Mouse (Mus musculus) midbrain, embryonic 15.5 days (tissue): ENCODE data around the gene Afmid. TPM values are rescaled to one million over a fixed set of nuclear protein-coding genes. Genes with fewer than 3 reads are reported as not detected.

Experiments used
- ATAC-seq: fragments of 200-750 bp; cut with Nextera tagmentation; replicated peaks from 2 replicates; pipeline ENCODE4 v1.8.0; 2017; ENCODE audit warnings: moderate TSS enrichment
- H3K27ac ChIP-seq: fragments of 300-500 bp; sonication (generic); 2 replicates; pipeline ENCODE4 v1.5.1; 2015; ENCODE audit warnings: mild to moderate bottlenecking, inconsistent platforms
- H3K27me3 ChIP-seq: fragments of 300-500 bp; sonication (generic); replicated peaks from 2 replicates; pipeline ENCODE4 v1.6.1; 2015; ENCODE audit warnings: inconsistent platforms
- H3K36me3 ChIP-seq: fragments of 300-500 bp; sonication (generic); replicated peaks from 2 replicates; pipeline ENCODE4 v1.6.1; 2015; ENCODE audit warnings: inconsistent platforms
- H3K4me1 ChIP-seq: fragments of 300-500 bp; sonication (generic); 2 replicates; pipeline ENCODE4 v1.6.1; 2015; ENCODE audit warnings: inconsistent platforms
- H3K4me2 ChIP-seq: fragments of 300-500 bp; sonication (generic); 2 replicates; pipeline ENCODE4 v1.6.1; 2015; ENCODE audit warnings: inconsistent platforms, mild to moderate bottlenecking, moderate library complexity
- H3K4me3 ChIP-seq: fragments of 300-500 bp; sonication (generic); 2 replicates; pipeline ENCODE4 v1.5.1; 2015; ENCODE audit warnings: mild to moderate bottlenecking, inconsistent platforms
- H3K9ac ChIP-seq: fragments of 300-500 bp; sonication (generic); 2 replicates; pipeline ENCODE4 v1.6.1; 2015; ENCODE audit warnings: mild to moderate bottlenecking, inconsistent platforms
- H3K9me3 ChIP-seq: fragments of 300-500 bp; sonication (generic); 2 replicates; pipeline ENCODE4 v1.6.1; 2016; ENCODE audit warnings: inconsistent platforms
- WGBS: fragments of 180-500 bp; shearing (Covaris S2); methylation state at CpG from one replicate; pipeline ENCODE4 v1.1.7; 2015; ENCODE audit warnings: mixed read lengths; 5-methylcytosine and 5-hydroxymethylcytosine counted together
- polyA plus RNA-seq: library from polyadenylated mRNA; unstranded; fragments of >200 nt; fragmentation: Nextera tagmentation; extraction: Ambion mirVana; gene quantifications from 2 replicates; pipeline ENCODE4 v1.2.1, GENCODE M21; 2015

Afmid gene
- polyA plus RNA-seq, 1 experiment from 2014 or later = 4.9 TPM

DNA sequence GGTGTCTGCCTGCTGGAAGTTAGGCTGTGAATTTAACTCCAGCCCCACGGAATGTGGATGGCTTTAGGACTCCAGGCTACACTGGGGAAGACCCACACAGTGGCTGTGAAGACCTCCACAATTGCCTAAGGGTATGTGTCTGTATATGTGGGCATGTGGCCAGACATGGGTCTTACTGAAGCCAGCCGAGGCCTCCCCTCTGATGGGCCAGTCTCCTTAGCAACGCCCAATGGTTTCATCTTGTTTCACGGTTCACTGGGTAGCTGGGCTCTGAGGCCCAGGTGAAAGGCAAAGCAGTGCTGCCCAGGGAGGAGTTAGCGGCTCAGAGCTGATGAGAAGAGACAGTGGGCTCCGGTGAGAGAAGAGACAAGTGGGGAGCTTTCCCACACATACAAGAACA, 40.3 kb downstream of the Afmid start:
- Histone ChIP-seq H3K4me2 (no peak overlapping the region), H3K4me3 (no peak overlapping the region), H3K9me3 (no peaks in the 10 kb centered on the region), H3K4me1 (peaks cover 17% of the 10 kb centered on the region), H3K36me3 (no peaks in the 10 kb centered on the region), H3K27ac (peak overlapping the region; percentile 8; the same call in 1 of the 2 replicates), H3K27me3 (peaks cover 16% of the 10 kb centered on the region), H3K9ac (no peak overlapping the region)
- no peak for ATAC-seq
- WGBS = 16% methylated on average over 6 of the region's 6 CpGs

DNA sequence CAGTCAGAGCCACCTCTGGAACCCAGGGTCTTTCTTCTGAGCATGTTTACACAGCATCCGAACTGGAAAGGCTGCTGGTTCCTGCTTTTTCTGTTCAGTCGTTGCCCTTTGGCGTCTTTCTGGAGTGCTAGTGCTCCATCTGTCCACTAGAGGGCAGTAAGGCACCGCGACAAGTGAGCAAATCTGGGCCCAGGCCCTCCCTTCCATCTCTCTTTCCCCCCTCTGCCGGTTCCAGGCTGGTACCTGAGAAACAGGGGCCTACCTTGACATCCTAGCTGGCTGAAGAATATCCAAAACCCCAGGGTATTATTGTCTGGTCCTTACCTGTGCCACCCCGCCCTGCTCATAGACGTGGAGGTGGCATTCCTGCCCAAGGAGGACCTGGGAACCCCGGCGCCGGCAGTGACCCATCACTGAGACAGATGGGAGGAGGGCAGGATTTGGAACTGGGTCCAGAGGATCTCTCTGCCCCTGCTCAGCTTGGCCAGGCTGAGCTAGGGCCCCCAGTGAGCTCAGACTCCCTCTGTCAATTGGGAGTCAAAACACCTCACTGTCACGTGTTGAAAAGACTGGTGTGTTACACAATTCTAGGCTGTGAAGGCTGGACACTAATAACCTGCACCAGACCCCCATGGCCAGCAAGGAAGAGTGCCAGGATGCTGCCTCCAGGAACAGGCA, 45.1 kb downstream of the Afmid start:
- no peaks in the 10 kb centered on the region for H3K9me3 ChIP-seq

DNA sequence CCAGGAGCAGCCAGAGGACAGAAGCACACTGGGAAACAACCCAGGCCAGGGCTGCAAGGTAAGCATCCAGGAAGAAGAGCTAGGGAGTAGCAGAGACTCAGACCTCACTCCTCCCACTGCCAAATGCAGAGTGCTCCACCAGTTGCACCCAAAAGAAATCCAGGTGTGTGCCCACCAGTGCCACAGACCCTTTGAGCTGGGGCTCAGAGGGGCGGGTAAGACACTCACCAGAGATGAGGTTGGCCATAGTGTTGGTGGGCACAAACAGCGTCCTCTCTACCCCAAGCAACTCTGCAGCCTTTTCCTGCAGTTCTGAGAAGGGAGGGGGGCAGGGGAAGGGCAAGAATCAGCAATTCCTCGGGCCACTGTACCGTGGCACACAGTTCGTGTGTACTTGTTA, 45.7 kb downstream of the Afmid start:
- H3K27me3 ChIP-seq = no peaks in the 10 kb centered on the region
- ATAC-seq = no peak
- WGBS = 75% methylated on average over 5 of the region's 5 CpGs

More for the DNA sequence above, 45.1 kb downstream of the Afmid start:
- 34% methylated on average over 12 of the region's 12 CpGs for whole genome bisulfite sequencing
- Histone ChIP-seq H3K27me3 (no peaks in the 10 kb centered on the region), H3K4me3 (no peak overlapping the region), H3K9ac (0 out of 2 replicates have a peak overlapping the region, but pooled peaks have one; percentile 24), H3K4me2 (no peak overlapping the region), H3K4me1 (peaks cover 25% of the 10 kb centered on the region), H3K36me3 (no peaks in the 10 kb centered on the region), H3K27ac (no peak overlapping the region)
- peak; percentile 33; the same call in 1 of the 2 replicates for ATAC-seq

DNA sequence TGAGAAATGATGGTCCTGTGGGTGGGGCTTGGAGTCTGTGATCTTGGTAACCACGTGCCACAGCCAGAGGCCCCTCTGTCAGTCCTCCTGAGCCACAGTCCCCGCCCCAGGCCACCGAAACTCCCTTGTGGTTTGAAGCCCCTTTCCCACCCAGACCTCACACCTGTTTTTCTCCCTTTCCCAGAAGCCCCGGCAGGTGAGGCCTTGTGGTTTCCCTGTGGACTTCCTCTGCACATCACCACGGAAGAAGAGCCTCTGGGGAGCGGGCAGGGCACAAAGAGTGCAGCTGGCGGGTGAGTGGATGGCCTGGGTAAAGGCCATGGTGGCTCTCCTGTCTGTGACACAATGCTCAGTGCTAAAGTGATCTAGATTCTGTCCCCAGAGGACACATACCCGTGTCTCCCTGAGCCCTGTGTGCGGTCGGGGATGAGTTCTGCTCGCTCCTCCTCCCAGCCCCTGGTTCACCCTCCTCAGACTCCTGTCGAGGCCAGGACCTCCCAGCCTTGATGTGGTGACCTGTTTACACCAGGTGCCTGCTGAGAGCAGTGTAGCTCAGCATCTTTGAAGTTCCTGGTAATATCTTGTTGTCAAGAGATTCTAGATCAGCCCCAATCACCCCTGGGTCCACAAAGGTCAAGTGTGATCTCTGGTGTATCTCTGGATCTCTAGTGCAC, 46.3 kb downstream of the Afmid start:
- no peak overlapping the region for H3K27ac ChIP-seq
- H3K36me3 ChIP-seq = no peaks in the 10 kb centered on the region
- H3K27me3 ChIP-seq = no peaks in the 10 kb centered on the region
- H3K9me3 ChIP-seq = no peaks in the 10 kb centered on the region
- no peak overlapping the region for H3K4me3 ChIP-seq
- H3K9ac ChIP-seq = no peak overlapping the region
- H3K4me1 ChIP-seq = peaks cover 18% of the 10 kb centered on the region
- ATAC-seq = no peak
- peak overlapping the region; percentile 74 for H3K4me2 ChIP-seq
- 65% methylated on average over 12 of the region's 12 CpGs for WGBS

More for the DNA sequence above, 45.7 kb downstream of the Afmid start:
- H3K4me3 ChIP-seq = no peak overlapping the region
- no peaks in the 10 kb centered on the region for H3K36me3 ChIP-seq
- no peak overlapping the region for H3K27ac ChIP-seq
- H3K4me2 ChIP-seq = no peak overlapping the region
- no peaks in the 10 kb centered on the region for H3K9me3 ChIP-seq
- peaks cover 19% of the 10 kb centered on the region for H3K4me1 ChIP-seq
- H3K9ac ChIP-seq = no peak overlapping the region

DNA sequence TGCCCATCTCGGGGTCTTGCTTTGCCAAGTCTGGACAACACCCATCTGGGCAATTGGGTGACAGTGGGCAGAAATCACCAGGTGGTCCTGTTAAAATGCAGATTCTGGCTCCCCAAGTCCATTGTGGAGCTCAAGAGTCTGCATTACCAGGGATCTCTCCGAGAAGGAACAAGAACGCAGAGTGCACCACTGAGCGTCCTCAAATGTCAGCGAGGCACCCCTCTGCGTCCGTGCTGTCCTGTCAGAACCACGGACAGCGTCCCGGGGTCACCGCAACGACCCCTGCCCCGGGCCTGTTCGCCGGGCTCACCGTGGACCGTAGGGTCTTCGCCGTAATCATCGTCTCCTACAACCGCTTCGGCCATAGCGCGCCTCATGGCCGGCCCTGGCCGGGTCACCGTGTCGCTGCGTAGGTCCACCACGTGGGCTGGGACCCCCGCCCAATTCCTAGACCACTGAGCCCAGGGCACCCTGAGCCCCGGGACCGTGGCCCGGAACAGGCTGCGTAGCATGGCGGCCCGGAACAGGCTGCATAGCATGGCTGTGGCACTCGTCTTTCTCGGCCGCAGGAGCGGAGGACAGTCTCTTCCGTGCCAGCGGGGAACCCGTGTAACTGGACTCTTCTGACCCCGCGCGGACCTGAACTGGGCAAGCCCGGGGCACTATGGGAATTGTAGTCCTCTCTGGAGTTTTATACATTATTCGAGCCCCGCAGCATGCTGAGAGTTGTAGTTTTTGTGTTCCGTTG, 47.3 kb downstream of the Afmid start, which contains the start of gene Tha1:
TSS of gene Tha1 (minus strand) at position 621 of the 748 bp plus-strand sequence.
- peak within 1 kb of the TSS; percentile 64 for H3K9ac ChIP-seq
- H3K27ac ChIP-seq = no peak within 1 kb of the TSS; the same call in 1 of the 2 replicates
- no peaks in the 10 kb centered on the region for H3K36me3 ChIP-seq
- peak; percentile 80 for ATAC-seq
- no peaks in the 10 kb centered on the region for H3K27me3 ChIP-seq
- 2% methylated on average over 51 of the region's 51 CpGs for WGBS
- peak within 1 kb of the TSS; percentile 56 for H3K4me3 ChIP-seq
- H3K4me1 ChIP-seq = peaks cover 21% of the 10 kb centered on the region
- no peaks in the 10 kb centered on the region for H3K9me3 ChIP-seq
- peak within 1 kb of the TSS; percentile 74 for H3K4me2 ChIP-seq

DNA sequence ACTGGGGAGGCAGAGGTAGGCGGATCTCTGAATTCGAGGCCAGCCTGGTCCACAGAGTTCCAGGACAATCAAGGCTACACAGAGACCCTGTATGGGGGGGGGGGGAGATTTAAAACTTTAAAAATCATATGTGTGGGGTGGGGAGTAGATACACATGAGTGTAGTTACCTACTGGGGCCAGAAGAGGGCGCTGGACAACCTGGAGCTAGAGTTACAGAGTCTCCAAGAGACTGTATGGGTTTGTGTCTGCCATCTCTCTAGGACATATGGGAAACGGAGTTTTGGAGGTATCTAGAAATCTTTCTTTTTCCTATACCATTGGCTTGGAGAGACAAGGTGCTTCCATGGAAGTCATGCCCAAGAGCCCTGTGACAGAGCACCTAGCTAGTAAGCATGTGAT, 48.7 kb downstream of the Afmid start:
- 54% methylated on average over 4 of the region's 4 CpGs for WGBS
- H3K27me3 ChIP-seq = no peaks in the 10 kb centered on the region
- no peak overlapping the region for H3K4me2 ChIP-seq

DNA sequence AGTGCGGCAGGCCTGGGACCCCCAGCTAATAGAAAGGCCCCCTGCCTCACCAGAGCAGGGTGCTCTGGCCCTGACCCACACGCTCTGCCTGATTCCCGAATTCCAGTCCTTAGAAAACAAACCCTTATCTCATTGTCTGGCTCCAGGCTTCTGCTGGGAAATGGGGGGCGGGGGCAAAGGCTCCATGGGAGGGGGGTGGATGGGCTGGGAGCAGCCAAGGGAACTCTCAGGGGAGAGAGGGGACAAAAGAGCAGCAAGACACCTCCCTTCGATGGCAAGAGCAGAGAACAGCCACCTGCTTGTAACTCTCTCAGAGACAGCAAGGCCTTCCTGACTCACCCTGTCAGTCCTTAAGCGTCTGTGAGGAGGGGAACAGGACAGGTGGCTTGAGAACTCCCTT, 50.0 kb downstream of the Afmid start:
- Histone ChIP-seq H3K4me2 (no peak overlapping the region), H3K4me1 (peaks cover 28% of the 10 kb centered on the region), H3K27ac (no peak overlapping the region), H3K9me3 (no peaks in the 10 kb centered on the region), H3K36me3 (no peaks in the 10 kb centered on the region), H3K9ac (no peak overlapping the region), H3K27me3 (no peaks in the 10 kb centered on the region), H3K4me3 (no peak overlapping the region)
- ATAC-seq = no peak
- 14% methylated on average over 6 of the region's 6 CpGs for WGBS

More for the DNA sequence above, 48.7 kb downstream of the Afmid start:
- no peak overlapping the region for H3K27ac ChIP-seq
- peaks cover 32% of the 10 kb centered on the region for H3K4me1 ChIP-seq
- no peaks in the 10 kb centered on the region for H3K36me3 ChIP-seq
- no peak overlapping the region for H3K4me3 ChIP-seq
- H3K9me3 ChIP-seq = no peaks in the 10 kb centered on the region
- ATAC-seq = no peak
- H3K9ac ChIP-seq = no peak overlapping the region

DNA sequence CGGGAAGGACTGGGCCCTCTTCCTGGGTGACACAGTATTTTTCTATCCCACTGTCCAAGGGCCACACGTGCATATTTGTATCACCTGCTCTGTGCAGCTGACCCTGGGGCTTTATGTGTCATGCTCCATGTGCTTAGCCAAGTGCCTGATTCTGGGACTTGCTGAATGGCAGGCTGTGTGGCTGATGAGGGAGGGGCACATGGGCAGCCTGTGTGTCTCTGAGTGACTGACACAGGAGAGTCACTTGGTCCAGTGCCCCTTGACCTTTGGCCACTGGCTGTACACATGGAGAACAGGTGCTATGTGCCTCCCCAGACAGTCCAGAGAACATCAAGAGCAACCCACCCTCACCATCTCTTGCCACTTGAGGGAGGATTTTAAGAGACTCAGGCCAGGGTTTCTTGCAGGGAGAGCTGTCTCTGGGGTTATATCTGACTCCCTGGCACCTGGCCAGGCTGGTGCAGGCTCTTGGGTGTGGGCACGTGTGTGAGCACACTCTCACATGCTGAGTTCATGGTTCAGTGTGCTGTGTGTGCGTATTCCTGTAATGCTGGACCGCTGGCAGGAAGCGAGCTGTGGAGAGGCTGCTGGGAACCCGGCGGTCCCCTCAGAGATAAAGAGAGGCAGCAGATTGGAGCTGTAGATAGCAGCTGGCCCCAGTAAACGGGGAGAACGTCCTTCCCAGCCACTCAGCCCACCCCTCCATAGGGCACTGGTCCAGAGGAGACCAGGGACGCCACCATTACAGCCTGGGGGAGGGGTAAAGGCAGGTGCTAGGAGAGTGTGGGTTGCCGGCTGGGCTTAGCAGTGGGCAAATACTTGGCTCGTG, 52.4 kb downstream of the Afmid start:
- Histone ChIP-seq H3K9me3 (no peaks in the 10 kb centered on the region), H3K9ac (no peak overlapping the region)
- ATAC-seq = peak; percentile 53; the same call in 1 of the 2 replicates

DNA sequence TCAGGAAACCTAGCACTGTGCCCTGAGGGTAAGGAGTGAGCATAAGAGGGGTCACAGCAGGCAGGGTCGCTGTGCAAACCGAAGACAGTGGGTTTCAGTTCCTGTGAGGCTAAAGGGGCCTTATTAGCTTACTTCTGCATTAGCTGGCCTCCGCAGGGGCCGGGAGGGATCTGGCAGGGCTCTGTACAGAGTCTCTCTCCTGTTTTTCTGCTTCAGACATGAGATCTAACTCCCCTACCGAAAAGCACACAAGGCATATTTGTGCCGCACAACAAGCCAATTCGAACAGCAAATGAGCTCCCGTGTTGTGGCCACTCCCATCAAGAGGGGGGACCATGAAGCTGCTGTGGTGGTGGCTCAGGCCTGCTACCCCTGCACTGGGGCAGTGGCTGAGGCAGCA, 53.2 kb downstream of the Afmid start:
- no peak for ATAC-seq
- Histone ChIP-seq H3K4me3 (no peak overlapping the region), H3K9me3 (no peaks in the 10 kb centered on the region), H3K27me3 (no peaks in the 10 kb centered on the region), H3K4me1 (peaks cover 20% of the 10 kb centered on the region), H3K4me2 (peak overlapping the region; percentile 30; the same call in 1 of the 2 replicates), H3K9ac (no peak overlapping the region), H3K36me3 (no peaks in the 10 kb centered on the region), H3K27ac (peak overlapping the region; percentile 28; the same call in 1 of the 2 replicates)
- 30% methylated on average over 8 of the region's 8 CpGs for WGBS

More for the DNA sequence above, 52.4 kb downstream of the Afmid start:
- Histone ChIP-seq H3K4me2 (peak overlapping the region; percentile 30), H3K27me3 (no peaks in the 10 kb centered on the region), H3K36me3 (no peaks in the 10 kb centered on the region), H3K27ac (peak overlapping the region; percentile 28), H3K4me3 (no peak overlapping the region), H3K4me1 (peaks cover 24% of the 10 kb centered on the region)
- 24% methylated on average over 13 of the region's 13 CpGs for WGBS

DNA sequence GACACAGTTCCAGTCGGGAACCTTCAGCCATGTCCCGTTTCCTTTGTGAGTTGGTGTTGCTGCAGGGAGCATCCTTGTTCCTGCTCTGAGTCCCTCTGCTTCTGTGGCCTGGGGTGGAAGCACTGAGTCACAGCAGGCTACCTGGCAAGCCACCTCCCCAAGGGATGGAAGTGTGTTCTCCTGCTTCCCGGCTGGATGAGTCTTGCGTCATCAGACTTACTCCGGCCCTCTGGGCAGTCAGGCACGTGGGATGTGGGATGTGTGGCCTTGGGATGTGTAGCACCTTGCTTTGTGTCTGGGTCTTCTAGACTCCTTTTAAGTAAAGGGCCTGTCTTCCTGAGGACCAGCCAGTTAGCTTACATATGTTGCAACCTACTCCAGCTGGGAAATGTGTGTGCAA, 54.0 kb downstream of the Afmid start:
- ATAC-seq = no peak
- H3K4me1 ChIP-seq = peaks cover 20% of the 10 kb centered on the region
- WGBS = 74% methylated on average over 6 of the region's 6 CpGs

DNA sequence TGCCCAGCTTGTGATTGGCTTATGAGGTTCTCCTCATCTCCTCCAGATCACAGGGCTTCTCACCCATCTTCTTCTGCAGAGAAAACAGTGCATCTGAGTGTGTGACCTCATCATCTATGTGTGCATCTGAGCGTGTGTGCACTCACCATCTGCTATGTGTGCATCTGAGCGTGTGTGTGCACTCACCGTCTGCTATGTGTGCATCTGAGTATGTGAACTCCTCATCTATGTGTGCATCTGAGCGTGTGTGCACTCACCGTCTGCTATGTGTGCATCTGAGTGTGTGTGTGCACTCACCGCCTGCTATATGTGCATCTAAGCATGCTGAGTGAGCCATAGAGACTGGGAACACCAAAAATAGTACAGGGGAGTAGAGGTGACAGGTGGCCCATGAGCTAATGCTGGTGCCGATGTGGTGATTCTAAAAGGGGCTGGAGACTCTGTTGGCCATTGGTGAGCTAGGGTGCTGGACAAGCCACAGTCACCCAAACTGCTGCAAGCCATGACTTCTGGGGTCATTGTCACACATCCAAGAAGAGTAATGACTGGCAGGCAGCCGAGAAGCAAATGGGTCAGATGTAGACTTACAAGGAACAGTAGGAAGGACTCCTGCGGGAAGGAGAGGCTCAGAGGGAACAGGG, 54.7 kb downstream of the Afmid start:
- no peaks in the 10 kb centered on the region for H3K27me3 ChIP-seq
- no peak overlapping the region for H3K4me2 ChIP-seq
- H3K9me3 ChIP-seq = no peaks in the 10 kb centered on the region
- H3K4me1 ChIP-seq = peaks cover 20% of the 10 kb centered on the region
- 89% methylated on average over 9 of the region's 9 CpGs for WGBS
- no peak overlapping the region for H3K27ac ChIP-seq
- H3K9ac ChIP-seq = no peak overlapping the region
- no peak for ATAC-seq
- H3K4me3 ChIP-seq = no peak overlapping the region
- no peaks in the 10 kb centered on the region for H3K36me3 ChIP-seq

More for the DNA sequence above, 54.0 kb downstream of the Afmid start:
- H3K27ac ChIP-seq = no peak overlapping the region
- H3K4me2 ChIP-seq = no peak overlapping the region
- no peak overlapping the region for H3K9ac ChIP-seq
- H3K27me3 ChIP-seq = no peaks in the 10 kb centered on the region
- H3K36me3 ChIP-seq = no peaks in the 10 kb centered on the region
- no peak overlapping the region for H3K4me3 ChIP-seq
- H3K9me3 ChIP-seq = no peaks in the 10 kb centered on the region
